Mouse (Mus musculus) urinary bladder, postnatal 14 days (tissue): ENCODE data around the gene Agl.
A peak's percentile ranks its signal among the peaks of the same experiment; 100 is the strongest.
"Not testable (repeated sequence)": the region's sequence is repeated elsewhere in the genome, so short reads cannot be mapped to it uniquely, and the experiment has no call there.

Source experiments
- DNase-seq: peaks from one replicate; pipeline ENCODE4 v3.0.0; 2021; ENCODE audit warnings: low spot score

Agl gene

GRCm38 (mm10) chr3:116816674-116817215 is 8.8 kb upstream of the Agl start:
- DNase-seq, result no peak

DNA sequence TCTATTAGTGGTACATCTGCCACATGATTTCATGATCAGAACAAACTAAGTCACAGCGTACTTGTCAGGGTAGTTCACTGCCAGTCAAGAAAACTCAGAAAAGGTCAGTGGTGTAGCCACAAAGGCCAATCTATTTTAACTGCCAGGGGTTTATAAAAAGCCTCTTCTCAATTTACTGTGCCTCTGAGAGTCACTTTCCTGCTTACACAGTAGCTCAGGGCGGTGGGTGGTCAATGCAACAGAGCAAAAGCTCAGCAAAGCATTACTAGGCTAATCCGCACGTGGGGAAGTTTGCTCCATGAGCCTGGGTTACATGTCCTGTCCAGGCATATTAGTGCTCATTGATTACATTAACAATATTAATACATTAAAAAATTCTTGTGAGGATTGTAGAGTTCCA is 8.0 kb upstream of the Agl start:
- no peak for DNase-seq

DNA sequence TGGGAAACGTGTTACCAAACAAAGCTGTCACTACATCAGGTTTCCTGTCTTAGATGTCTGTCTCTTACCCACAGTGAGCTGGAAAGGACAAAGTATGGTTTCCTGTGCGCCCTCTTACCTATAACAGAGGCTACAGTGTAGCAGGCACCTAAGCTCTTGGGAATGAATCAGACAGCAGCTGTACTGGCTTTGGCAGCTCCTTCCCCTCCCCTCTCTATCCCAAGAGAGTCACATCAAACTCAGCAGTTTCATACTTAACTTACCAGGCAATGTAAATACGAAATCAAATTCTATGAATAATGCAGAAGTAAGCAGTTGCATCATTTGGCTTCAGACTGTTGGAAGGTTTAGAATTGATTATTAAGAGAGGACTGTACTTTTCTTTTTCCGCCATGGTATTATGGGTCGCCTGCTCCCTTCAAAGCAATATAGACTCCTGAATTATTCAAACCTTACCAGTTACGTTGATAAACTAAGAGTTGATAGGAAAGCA is 7.4 kb upstream of the Agl start:
- no peak for DNase-seq

DNA sequence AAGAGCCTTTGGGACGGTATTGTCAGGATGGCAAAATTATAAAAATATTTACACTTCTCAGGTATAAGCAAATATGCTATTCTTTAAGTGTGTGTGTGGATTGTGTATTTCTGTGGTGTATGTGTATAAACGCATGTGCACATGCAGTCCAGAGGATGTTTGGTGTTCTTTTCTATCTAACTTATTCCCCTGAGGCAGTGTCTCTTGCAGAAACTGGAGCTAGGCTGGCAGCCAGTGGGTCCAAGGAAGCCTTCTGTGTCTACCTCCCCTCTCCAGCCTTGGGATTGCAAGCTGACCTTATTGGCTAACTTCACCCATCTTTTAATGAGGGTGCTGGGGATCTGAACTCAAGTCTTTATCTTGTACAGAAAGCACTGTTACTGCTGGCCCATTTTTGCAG is 5.0 kb upstream of the Agl start:
- no peak for DNase-seq

GRCm38 (mm10) chr3:116810351-116810750 is 2.4 kb upstream of the Agl start:
- DNase-seq, result not testable (repeated sequence)

GRCm38 (mm10) chr3:116809221-116809620 is 1.3 kb upstream of the Agl start:
- no peak for DNase-seq

DNA sequence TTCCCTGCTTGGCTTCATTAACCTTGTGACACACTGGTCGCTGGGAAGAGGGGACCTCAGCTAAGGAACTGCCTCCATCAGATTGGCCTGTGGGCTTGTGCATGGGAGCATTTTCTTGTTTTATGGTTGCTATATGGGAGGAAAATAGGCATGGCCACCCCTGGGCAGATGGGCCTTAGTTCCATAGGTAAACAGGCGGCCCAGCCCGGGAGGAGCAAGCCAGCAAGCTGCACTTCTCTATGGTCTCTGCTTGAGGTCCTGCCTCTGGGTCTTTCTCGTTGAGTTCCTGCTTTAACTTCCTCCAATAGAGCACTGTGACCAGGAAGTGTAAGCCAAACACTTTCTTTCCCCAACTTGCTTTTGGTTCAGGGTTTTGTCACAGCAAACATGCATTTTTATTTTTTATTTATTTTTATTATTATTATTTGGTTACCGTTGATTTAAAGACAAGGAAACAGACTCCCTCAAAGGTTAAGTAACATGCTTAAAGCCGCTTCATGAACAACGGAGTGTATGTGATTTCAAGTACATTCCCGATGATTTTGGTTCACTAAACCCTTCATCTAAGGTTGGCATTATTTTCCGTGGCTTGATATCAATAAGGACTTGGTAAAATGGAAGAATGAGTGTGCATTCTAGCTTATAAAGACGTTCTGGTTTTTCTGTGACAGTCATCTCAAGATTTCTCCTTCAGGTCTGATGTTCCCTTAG is 696 bp upstream of the Agl start:
- peak; percentile 28 for DNase-seq

- DNase-seq, result no peak
These were observed 2.1 kb downstream of the Agl start for GRCm38 (mm10) chr3:116805866-116806265.

GRCm38 (mm10) chr3:116804746-116805285 is 3.1 kb downstream of the Agl start:
- DNase-seq, result no peak

GRCm38 (mm10) chr3:116801755-116802154 is 6.2 kb downstream of the Agl start:
- DNase-seq, result no peak

DNA sequence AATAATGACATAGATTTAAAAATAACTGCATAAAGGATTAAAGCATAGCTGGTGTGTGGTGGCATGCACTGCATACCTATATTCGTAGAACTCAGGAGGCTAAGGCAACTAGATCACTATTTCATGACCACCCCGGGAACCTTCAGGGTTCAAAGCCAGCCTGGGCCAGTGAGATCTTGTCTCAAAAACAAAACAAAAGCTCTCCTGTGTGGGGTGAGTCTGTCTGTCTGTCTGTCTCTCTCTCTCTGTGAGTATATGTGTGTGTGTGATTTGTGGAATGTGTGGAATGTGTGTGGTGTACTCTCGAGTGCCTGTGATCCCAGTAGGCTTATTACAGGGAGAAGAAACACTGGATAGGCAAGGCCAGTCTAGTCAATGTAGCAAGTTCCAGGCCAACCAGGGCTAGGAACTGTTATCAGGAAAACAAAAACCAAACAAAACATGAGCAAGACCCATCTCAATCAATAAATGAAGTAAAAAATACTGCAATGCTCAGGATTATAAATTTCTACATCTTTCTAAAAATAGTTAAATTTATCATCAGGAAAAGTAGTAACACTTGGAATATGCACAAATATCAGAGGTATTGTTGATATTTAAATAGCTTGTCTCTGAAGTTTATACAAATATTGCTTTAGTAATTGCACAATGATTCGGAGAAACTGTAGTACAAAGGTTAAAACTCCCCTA is 9.0 kb downstream of the Agl start:
- no peak for DNase-seq

DNA sequence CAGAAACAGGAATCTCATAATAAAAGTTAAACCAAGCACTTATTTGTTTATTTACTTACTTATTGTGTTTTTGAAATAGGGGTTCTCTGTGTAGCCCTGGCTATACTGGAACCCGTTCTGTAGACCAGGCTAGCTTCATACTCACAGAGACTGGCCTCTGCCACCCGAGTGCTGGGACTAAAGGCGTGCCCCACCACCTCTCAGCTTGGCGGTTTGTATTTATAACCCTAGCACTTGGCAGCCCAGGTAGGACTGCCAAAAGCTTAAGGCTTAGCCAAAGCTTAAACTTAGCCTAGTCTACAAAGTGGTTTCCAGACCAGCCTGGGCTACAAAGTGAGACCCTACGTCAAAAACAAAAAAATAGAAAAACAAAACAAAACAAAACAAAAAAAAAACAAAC is 19.1 kb downstream of the Agl start:
- DNase-seq, result no peak

DNA sequence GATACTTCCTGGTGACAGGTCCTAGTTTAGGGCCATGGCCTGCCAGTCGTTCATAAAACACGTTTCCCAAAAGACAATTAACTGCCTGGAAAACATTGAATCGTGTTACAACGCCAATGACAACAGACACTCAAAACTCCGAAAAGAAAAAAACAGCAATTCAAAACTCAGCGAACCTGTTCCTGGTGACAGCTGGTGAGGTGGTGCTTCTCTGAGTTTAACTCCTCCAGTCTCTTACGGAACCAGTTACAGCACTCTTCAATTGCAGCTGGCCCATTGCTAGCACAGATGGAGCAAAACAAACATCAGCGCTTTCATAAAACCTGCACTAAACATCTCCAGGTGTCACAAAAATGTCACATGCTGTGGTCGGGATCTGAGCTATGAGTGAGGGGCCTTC is 21.4 kb downstream of the Agl start:
- DNase-seq, result no peak

DNA sequence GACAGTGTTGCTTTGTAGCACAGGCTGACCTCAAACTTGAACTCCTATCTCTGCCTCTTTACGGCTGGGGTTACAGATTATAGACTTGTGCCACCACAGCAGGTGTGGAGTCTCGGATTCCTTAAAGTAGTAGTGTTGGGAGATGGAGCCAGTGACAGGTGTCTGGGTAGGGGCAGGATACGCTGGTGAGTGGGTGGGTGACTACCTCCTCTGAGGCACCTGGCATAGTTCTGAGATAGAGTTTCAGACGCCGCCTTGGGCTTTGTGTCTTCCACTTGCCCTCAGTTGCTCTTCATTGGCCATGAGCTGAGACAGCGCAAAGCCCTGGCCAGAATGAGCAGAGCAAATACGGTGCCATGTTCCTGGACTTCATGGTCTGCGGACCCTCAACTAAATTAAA is 22.1 kb downstream of the Agl start:
- DNase-seq, result no peak

DNA sequence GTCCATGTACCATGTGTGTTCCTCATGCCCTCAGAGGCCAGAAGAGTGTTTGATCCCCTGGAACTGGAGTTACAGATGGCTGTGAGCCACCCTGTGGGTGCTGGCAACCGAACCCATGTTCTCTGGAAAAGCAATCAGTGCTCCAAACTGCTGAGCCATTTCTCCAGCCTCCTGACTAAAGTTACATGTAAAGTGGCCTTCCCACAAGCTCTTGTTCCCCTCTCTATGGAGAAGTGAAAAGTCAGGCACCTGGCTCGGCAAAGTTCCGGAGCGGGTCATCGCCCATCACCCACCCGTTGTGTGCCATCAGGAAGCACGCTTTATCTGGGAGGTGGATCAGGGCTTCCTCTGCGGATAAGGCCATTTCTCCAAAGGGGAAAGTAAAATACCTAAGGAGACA is 23.2 kb downstream of the Agl start:
- DNase-seq, result no peak

DNA sequence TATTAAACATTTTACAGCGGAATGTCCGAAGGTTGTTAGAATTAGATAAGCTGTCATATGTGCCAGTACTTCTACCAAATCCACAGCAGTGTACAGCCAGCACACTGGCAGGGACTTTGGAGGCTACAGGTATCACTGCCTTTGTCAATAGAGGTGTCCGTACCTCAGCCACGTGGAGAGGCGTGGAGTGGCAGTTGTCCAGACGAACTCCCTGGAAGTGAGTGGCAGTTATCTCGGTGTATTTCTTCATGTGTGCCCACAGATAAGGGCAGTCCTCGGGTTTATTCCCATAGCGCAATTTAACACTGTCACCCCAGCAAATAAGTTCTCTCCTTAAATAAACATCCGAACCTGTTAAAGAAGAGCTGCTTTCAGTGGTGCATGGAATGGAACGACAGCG is 23.7 kb downstream of the Agl start:
- DNase-seq, result no peak

DNA sequence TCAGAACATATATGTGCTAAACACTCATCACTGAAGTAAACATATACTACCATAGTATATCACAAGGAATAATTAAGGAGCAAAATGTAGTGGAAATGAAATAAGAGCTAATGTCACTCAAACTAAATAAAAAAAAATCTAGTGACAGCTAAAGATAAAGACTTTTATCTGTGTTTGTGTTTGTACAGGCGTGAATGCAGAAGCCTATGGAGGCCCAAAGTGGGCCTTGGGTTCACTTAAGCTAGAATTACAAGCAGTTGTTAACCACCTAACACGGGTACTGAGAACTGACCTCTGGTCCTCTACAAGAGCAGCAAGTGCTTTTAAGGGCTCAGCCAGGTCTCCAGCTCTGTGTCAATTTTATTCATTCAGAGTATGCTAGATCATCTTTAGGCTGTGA is 31.0 kb downstream of the Agl start:
- no peak for DNase-seq

- DNase-seq, result no peak
These were observed 34.1 kb downstream of the Agl start for GRCm38 (mm10) chr3:116773836-116774235.

- DNase-seq, result no peak
These were observed 36.4 kb downstream of the Agl start for GRCm38 (mm10) chr3:116771597-116771996.

- not testable (repeated sequence) for DNase-seq
These were observed 41.0 kb downstream of the Agl start for GRCm38 (mm10) chr3:116766963-116767362.

- no peak for DNase-seq
These were observed 55.1 kb downstream of the Agl start for GRCm38 (mm10) chr3:116752818-116753217.

DNA sequence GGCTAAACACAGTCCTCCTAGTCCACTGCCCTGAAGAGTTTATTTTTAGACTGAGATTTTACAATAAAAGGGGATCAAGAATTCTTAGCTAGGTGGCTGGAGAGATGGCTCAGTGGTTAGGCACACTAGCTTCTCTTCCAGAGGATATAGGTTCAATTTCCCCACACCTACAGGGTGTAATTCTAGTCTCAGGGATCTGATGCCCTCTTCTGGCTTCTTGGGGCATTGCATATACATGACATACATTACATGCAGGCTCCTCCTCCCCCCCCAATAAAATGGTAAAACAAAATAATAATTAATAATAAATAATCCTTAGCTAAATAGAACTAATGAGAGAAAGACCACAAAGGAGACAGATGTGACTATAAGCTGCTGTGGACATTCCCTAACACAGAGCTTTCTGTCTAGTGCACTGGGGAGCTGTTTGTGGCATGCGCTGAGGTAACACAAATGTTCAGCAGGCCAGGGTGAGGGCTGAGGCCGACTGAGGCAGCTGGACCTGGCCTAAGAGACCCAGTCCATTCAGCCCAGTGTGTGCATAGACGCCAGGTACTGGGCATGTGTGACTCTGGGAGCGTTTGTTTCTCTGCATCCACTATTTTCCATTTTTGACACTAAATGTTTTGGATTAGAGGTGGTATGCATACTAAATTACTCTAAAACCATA is 56.6 kb downstream of the Agl start:
- DNase-seq, result peak; percentile 54
